ENCODE assay signal across 8 mouse cellular contexts in genomic region chr9:109082124-109082800, GRCm38 (mm10). TPM values are rescaled to one million over a fixed set of nuclear protein-coding genes. Genes with fewer than 3 reads are reported as not detected.
DNase-seq lines count a peak whose midpoint lies in the region; ATAC-seq lines count a peak whose summit lies in the region.

Gene Ccdc51 (plus strand): TSS chr9:109082493.
Gene Tma7 (minus strand): TSS chr9:109082587.

- peaks cover 24% of the 10 kb centered on the region for H3K36me3 ChIP-seq in hindbrain, embryonic 14.5 days (replicated peaks; ENCODE audit: control insufficient read depth, insufficient read depth)

- peak; percentile 98 for DNase-seq in R1 (ENCODE audit: low read depth, low spot score)
- DNase-seq in cerebellum, postnatal 10 days, result peak; percentile 90 to 93
- peak; percentile 67 to 80 for DNase-seq in frontal cortex, postnatal 25 days (ENCODE audit: low spot score in 2 of 2)
- DNase-seq in hindbrain, embryonic 14.5 days (ENCODE audit: low spot score), result peak; percentile 82
- DNase-seq in layer of hippocampus, postnatal 36 days, result peak; percentile 89
- peak; percentile 91 for DNase-seq in lung, postnatal 25 days (ENCODE audit: low spot score)
- DNase-seq in retina, adult 2 months (ENCODE audit: low read depth, low spot score), result peak; percentile 94
- peak; percentile 84 for DNase-seq in thymus, postnatal 25 days

- under 1% methylated on average over 37 of the region's 37 CpGs for WGBS in hindbrain, embryonic 14.5 days

- no peaks in the 10 kb centered on the region for H3K9me3 ChIP-seq in hindbrain, embryonic 14.5 days (ENCODE audit: control insufficient read depth, low read length)

- peak; percentile 96 for ATAC-seq in hindbrain, embryonic 14.5 days (ENCODE audit: low FRiP score)

- H3K9ac ChIP-seq in hindbrain, embryonic 14.5 days, result peak within 1 kb of the TSS; percentile 82

- H3K27me3 ChIP-seq in hindbrain, embryonic 14.5 days (ENCODE audit: control insufficient read depth, insufficient read depth, low read length), result no peaks in the 10 kb centered on the region

- H3K4me1 ChIP-seq in hindbrain, embryonic 14.5 days (replicated peaks; ENCODE audit: control insufficient read depth, insufficient read depth, low read length), result peaks cover 18% of the 10 kb centered on the region

- H3K27ac ChIP-seq in hindbrain, embryonic 14.5 days, result peak within 1 kb of the TSS; percentile 70

- peak within 1 kb of the TSS; percentile 68 for H3K4me3 ChIP-seq in hindbrain, embryonic 14.5 days (replicated peaks; ENCODE audit: low read length)

- H3K4me2 ChIP-seq in hindbrain, embryonic 14.5 days (replicated peaks), result peak within 1 kb of the TSS; percentile 67

RNA-seq across cellular contexts. Expression of gene Ccdc51, which starts in this region (rescaled TPM):
- 11.2 and 11.3 TPM in 2 replicates for polyA plus RNA-seq in hindbrain, embryonic 14.5 days (2014; fragmentation: Nextera tagmentation; extraction: Ambion mirVana)
- total RNA-seq in layer of hippocampus, postnatal 36 days (2021), result 1 to 10 TPM; 8.5 to 9.1 TPM

RNA-seq across cellular contexts. Expression of gene Tma7, which starts in this region (rescaled TPM):
- 710 and 800 TPM in 2 replicates for polyA plus RNA-seq in hindbrain, embryonic 14.5 days (2014; fragmentation: Nextera tagmentation; extraction: Ambion mirVana)
- 100 to 1,000 TPM; 303 to 338 TPM for total RNA-seq in layer of hippocampus, postnatal 36 days (2021)

Comparison
In these comparisons a context has a peak if more than half of its experiments do, and no peak if none do; other contexts are left out.
1. Peak in every context shown above with its lines: DNase-seq, ATAC-seq, H3K4me3 ChIP-seq and H3K27ac ChIP-seq.